Mouse (Mus musculus) layer of hippocampus, adult 2 months (tissue): ENCODE measurements at regions not wholly inside any gene's neighbourhood (a gene's known extent, or its start where the extent isn't known, plus 50 kb on each side); places are given as distances from the start of the nearest gene placed in this dataset.
A peak's percentile ranks its signal among the peaks of the same experiment; 100 is the strongest.

Experiments used
- DNase-seq, 2 experiments: peaks; one replicate each; pipeline ENCODE4 v3.0.0; 2022; ENCODE audit warnings: low spot score in 2 of 2
- H3K27ac ChIP-seq: fragments of 200-600 bp; 2 replicates; pipeline ENCODE4 v1.8.1; 2022
- H3K4me3 ChIP-seq: fragments of 200-600 bp; 2 replicates; pipeline ENCODE4 v1.8.1; 2022; ENCODE audit warnings: mild to moderate bottlenecking
- CTCF ChIP-seq: fragments of 200-600 bp; conservative IDR thresholded peaks from 2 replicates; pipeline ENCODE4 v1.8.1; 2022; ENCODE audit warnings: antibody characterized with exemption, mild to moderate bottlenecking, moderate library complexity

GRCm38 (mm10) chr14:23237376-23237775 is 776.9 kb downstream of the Kcnma1 start:
- peak in 1 of 2 experiments; percentile 8 for DNase-seq
- H3K27ac ChIP-seq = no peak overlapping the region
- no peak overlapping the region for H3K4me3 ChIP-seq
- TF ChIP-seq CTCF = no peak

- DNase-seq = no peak
- no peak overlapping the region for H3K27ac ChIP-seq
- TF ChIP-seq CTCF = no peak
- H3K4me3 ChIP-seq = no peak overlapping the region
Measured at GRCm38 (mm10) chr14:23198676-23199075, 815.6 kb downstream of the Kcnma1 start.

GRCm38 (mm10) chr14:23194569-23195529 is 819.4 kb downstream of the Kcnma1 start:
- Histone ChIP-seq H3K27ac (no peak overlapping the region), H3K4me3 (no peak overlapping the region)
- DNase-seq = no peak
- TF ChIP-seq CTCF = no peak

GRCm38 (mm10) chr14:23192566-23192965 is 821.7 kb downstream of the Kcnma1 start:
- DNase-seq = no peak
- no peak for TF ChIP-seq CTCF
- Histone ChIP-seq H3K27ac (no peak overlapping the region), H3K4me3 (no peak overlapping the region)

- Histone ChIP-seq H3K4me3 (no peak overlapping the region), H3K27ac (no peak overlapping the region)
- no peak for DNase-seq
- TF ChIP-seq CTCF = no peak
Measured at GRCm38 (mm10) chr14:23185359-23185758, 828.9 kb downstream of the Kcnma1 start.

- Histone ChIP-seq H3K4me3 (no peak overlapping the region), H3K27ac (no peak overlapping the region)
- TF ChIP-seq CTCF = no peak
- no peak for DNase-seq
Measured at GRCm38 (mm10) chr14:23169346-23169745, 844.9 kb downstream of the Kcnma1 start.

GRCm38 (mm10) chr14:23160567-23160966 is 853.7 kb downstream of the Kcnma1 start:
- H3K4me3 ChIP-seq = no peak overlapping the region
- no peak for TF ChIP-seq CTCF
- H3K27ac ChIP-seq = no peak overlapping the region
- DNase-seq = no peak

- H3K4me3 ChIP-seq = no peak overlapping the region
- no peak for DNase-seq
- H3K27ac ChIP-seq = no peak overlapping the region
- no peak for TF ChIP-seq CTCF
Measured at GRCm38 (mm10) chr14:23150431-23150830, 863.9 kb downstream of the Kcnma1 start.

- Histone ChIP-seq H3K4me3 (no peak overlapping the region), H3K27ac (no peak overlapping the region)
- no peak for TF ChIP-seq CTCF
- DNase-seq = no peak
Measured at GRCm38 (mm10) chr14:23146981-23147380, 867.3 kb downstream of the Kcnma1 start.

GRCm38 (mm10) chr14:23140385-23140784 is 873.9 kb downstream of the Kcnma1 start:
- no peak for DNase-seq
- Histone ChIP-seq H3K4me3 (no peak overlapping the region), H3K27ac (no peak overlapping the region)
- no peak for TF ChIP-seq CTCF

- H3K27ac ChIP-seq = no peak overlapping the region
- H3K4me3 ChIP-seq = no peak overlapping the region
- TF ChIP-seq CTCF = no peak
- DNase-seq = no peak
Measured at GRCm38 (mm10) chr14:23134723-23135122, 879.6 kb downstream of the Kcnma1 start.

- Histone ChIP-seq H3K4me3 (no peak overlapping the region), H3K27ac (no peak overlapping the region)
- no peak for TF ChIP-seq CTCF
- no peak for DNase-seq
Measured at GRCm38 (mm10) chr14:23131736-23132519, 882.4 kb downstream of the Kcnma1 start.

GRCm38 (mm10) chr14:23115889-23116510 is 898.3 kb downstream of the Kcnma1 start:
- TF ChIP-seq CTCF = no peak
- no peak for DNase-seq
- Histone ChIP-seq H3K4me3 (no peak overlapping the region), H3K27ac (no peak overlapping the region)
